Comparison of ENCODE assay signal across 11 mouse cellular contexts in the genomic region with DNA sequence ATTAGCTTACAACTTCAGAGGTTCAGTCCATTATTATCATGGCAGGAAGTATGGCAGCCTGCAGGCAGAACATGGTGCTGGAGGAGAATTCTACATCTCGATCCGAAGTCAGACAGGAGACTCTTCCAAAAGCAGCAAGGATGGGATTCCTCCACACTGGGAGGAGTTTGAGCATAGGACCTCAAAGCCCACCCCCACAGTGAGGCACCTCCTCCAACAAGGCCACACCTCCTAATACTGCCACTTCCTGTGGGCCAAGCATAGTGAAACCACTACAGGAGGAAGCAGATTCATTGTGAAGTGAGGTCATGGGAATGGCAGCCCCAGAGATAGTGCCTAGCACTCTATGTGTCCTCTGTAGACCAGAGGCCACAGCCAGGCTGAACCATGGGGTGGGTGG.
"Had no signal": no experiment of that assay in that cellular context is flagged by ENCODE, and none has a peak within 500 bp of the region (broad histone marks: within the 10 kb centered on the region; RNA-seq: fewer than 3 reads in every experiment).

No protein-coding gene starts in this region.

- H3K9ac ChIP-seq: kidney, embryonic 15.5 days; limb, embryonic 13.5 days; liver, embryonic 14.5 days; neural tube, embryonic 15.5 days had no signal

- H3K4me2 ChIP-seq: kidney, embryonic 15.5 days; limb, embryonic 13.5 days; neural tube, embryonic 15.5 days had no signal

- H3K27ac ChIP-seq: kidney, embryonic 15.5 days; limb, embryonic 13.5 days; liver, embryonic 14.5 days; neural tube, embryonic 15.5 days had no signal

- DNase-seq: kidney, postnatal 14 days; left cerebral cortex, postnatal 4 days; lung, adult 18-20 months; lung, postnatal 36 days; midbrain, embryonic 14.5 days; thymus, postnatal 36 days had no signal

- H3K27me3 ChIP-seq: kidney, embryonic 15.5 days; neural tube, embryonic 15.5 days had no signal

- H3K36me3 ChIP-seq: kidney, embryonic 15.5 days; limb, embryonic 13.5 days; neural tube, embryonic 15.5 days had no signal

- H3K4me3 ChIP-seq: kidney, embryonic 15.5 days; limb, embryonic 13.5 days; myocyte; neural tube, embryonic 15.5 days had no signal

- H3K9me3 ChIP-seq: kidney, embryonic 15.5 days; limb, embryonic 13.5 days; neural tube, embryonic 15.5 days had no signal
